Mouse (Mus musculus): ENCODE data around the gene Tango6.
"Not testable (repeated sequence)": the region's sequence is repeated elsewhere in the genome, so short reads cannot be mapped to it uniquely, and the experiment has no call there.

The Tango6 gene

GRCm38 (mm10) chr8:106761317-106761716 lies 78.4 kb downstream of the Tango6 start:
- no peak for DNase-seq (ENCODE audit: low read depth, low spot score)

GRCm38 (mm10) chr8:106761867-106762523 lies 79.1 kb downstream of the Tango6 start:
- peak; percentile 33 for DNase-seq (ENCODE audit: low read depth, low spot score)

GRCm38 (mm10) chr8:106764529-106764928 lies 81.7 kb downstream of the Tango6 start:
- DNase-seq (ENCODE audit: low read depth, low spot score): no peak

- DNase-seq (ENCODE audit: low read depth, low spot score): no peak
Measured at GRCm38 (mm10) chr8:106765570-106765969, 82.7 kb downstream of the Tango6 start.

GRCm38 (mm10) chr8:106766736-106767135 lies 83.9 kb downstream of the Tango6 start:
- no peak for DNase-seq (ENCODE audit: low read depth, low spot score)

- DNase-seq (ENCODE audit: low read depth, low spot score): no peak
Measured at GRCm38 (mm10) chr8:106769147-106769805, 86.4 kb downstream of the Tango6 start.

GRCm38 (mm10) chr8:106770596-106771179 lies 87.8 kb downstream of the Tango6 start:
- DNase-seq (ENCODE audit: low read depth, low spot score): peak; percentile 74

- no peak for DNase-seq (ENCODE audit: low read depth, low spot score)
Measured at GRCm38 (mm10) chr8:106772094-106772493, 89.2 kb downstream of the Tango6 start.

GRCm38 (mm10) chr8:106772501-106772900 lies 89.6 kb downstream of the Tango6 start:
- DNase-seq (ENCODE audit: low read depth, low spot score): no peak

- DNase-seq (ENCODE audit: low read depth, low spot score): peak; percentile 60
Measured at GRCm38 (mm10) chr8:106774567-106775320, 91.9 kb downstream of the Tango6 start.

- peak; percentile 34 for DNase-seq (ENCODE audit: low read depth, low spot score)
Measured at GRCm38 (mm10) chr8:106789623-106790022, 106.8 kb downstream of the Tango6 start.

- no peak for DNase-seq (ENCODE audit: low read depth, low spot score)
Measured at GRCm38 (mm10) chr8:106794820-106795219, 112.0 kb downstream of the Tango6 start.

GRCm38 (mm10) chr8:106799821-106800220 lies 117.0 kb downstream of the Tango6 start:
- no peak for DNase-seq (ENCODE audit: low read depth, low spot score)

GRCm38 (mm10) chr8:106801261-106801660 lies 118.4 kb downstream of the Tango6 start:
- no peak for DNase-seq (ENCODE audit: low read depth, low spot score)

- not testable (repeated sequence) for DNase-seq (ENCODE audit: low read depth, low spot score)
Measured at GRCm38 (mm10) chr8:106802384-106803137, 119.7 kb downstream of the Tango6 start.

- no peak for DNase-seq (ENCODE audit: low read depth, low spot score)
Measured at GRCm38 (mm10) chr8:106805859-106806258, 123.0 kb downstream of the Tango6 start.

GRCm38 (mm10) chr8:106807461-106807860 lies 124.6 kb downstream of the Tango6 start:
- no peak for DNase-seq (ENCODE audit: low read depth, low spot score)

GRCm38 (mm10) chr8:106809726-106810125 lies 126.9 kb downstream of the Tango6 start:
- no peak for DNase-seq (ENCODE audit: low read depth, low spot score)

- DNase-seq (ENCODE audit: low read depth, low spot score): peak; percentile 66
Measured at GRCm38 (mm10) chr8:106810406-106810805, 127.5 kb downstream of the Tango6 start.

- DNase-seq (ENCODE audit: low read depth, low spot score): no peak
Measured at GRCm38 (mm10) chr8:106812560-106812959, 129.7 kb downstream of the Tango6 start.

- DNase-seq (ENCODE audit: low read depth, low spot score): peak; percentile 51
Measured at GRCm38 (mm10) chr8:106816431-106817170, 133.7 kb downstream of the Tango6 start.
